Mouse (Mus musculus) cerebral cortex, adult 2 months (tissue): ENCODE results near the gene Cox10.

Experiments
- WGBS: fragments of 180-500 bp; shearing (Covaris S2); methylation state at CpG from one replicate; pipeline ENCODE4 v1.1.7; 2018; 5-methylcytosine and 5-hydroxymethylcytosine counted together

Cox10 gene

GRCm38 (mm10) chr11:64000200-64000794 lies 79.0 kb downstream of the Cox10 start:
- WGBS = 77% methylated on average over 5 of the region's 5 CpGs

- WGBS = 89% methylated on average over 6 of the region's 6 CpGs
Observed at GRCm38 (mm10) chr11:63999431-63999830, 79.8 kb downstream of the Cox10 start.

- 83% methylated on average over 8 of the region's 8 CpGs for WGBS
Observed at GRCm38 (mm10) chr11:63991958-63992357, 87.3 kb downstream of the Cox10 start.

GRCm38 (mm10) chr11:63990759-63991158 lies 88.5 kb downstream of the Cox10 start:
- WGBS = 97% methylated on average over 7 of the region's 7 CpGs

- WGBS = 94% methylated on average over 8 of the region's 8 CpGs
Observed at GRCm38 (mm10) chr11:63990311-63990710, 89.0 kb downstream of the Cox10 start.

- 77% methylated on average over 9 of the region's 9 CpGs for WGBS
Observed at GRCm38 (mm10) chr11:63988991-63989860, 90.0 kb downstream of the Cox10 start.

GRCm38 (mm10) chr11:63988031-63988665 lies 91.1 kb downstream of the Cox10 start:
- 89% methylated on average over 3 of the region's 3 CpGs for WGBS

GRCm38 (mm10) chr11:63986710-63987109 lies 92.6 kb downstream of the Cox10 start:
- 95% methylated on average over 4 of the region's 4 CpGs for WGBS

- 77% methylated on average over 6 of the region's 6 CpGs for WGBS
Observed at GRCm38 (mm10) chr11:63985481-63985880, 93.8 kb downstream of the Cox10 start.

- WGBS = 77% methylated on average over 6 of the region's 6 CpGs
Observed at GRCm38 (mm10) chr11:63984622-63985168, 94.6 kb downstream of the Cox10 start.

GRCm38 (mm10) chr11:63977741-63978140 lies 101.5 kb downstream of the Cox10 start:
- 84% methylated on average over 2 of the region's 2 CpGs for WGBS

- WGBS = 93% methylated on average over 2 of the region's 2 CpGs
Observed at GRCm38 (mm10) chr11:63976775-63977174, 102.5 kb downstream of the Cox10 start.

GRCm38 (mm10) chr11:63975260-63975899 lies 103.9 kb downstream of the Cox10 start:
- 81% methylated on average over 13 of the region's 13 CpGs for WGBS

- WGBS = 56% methylated on average over 2 of the region's 2 CpGs
Observed at GRCm38 (mm10) chr11:63973973-63974372, 105.3 kb downstream of the Cox10 start.

- WGBS = 96% methylated on average over 9 of the region's 9 CpGs
Observed at GRCm38 (mm10) chr11:63971462-63971861, 107.8 kb downstream of the Cox10 start.

GRCm38 (mm10) chr11:63970818-63971217 lies 108.5 kb downstream of the Cox10 start:
- WGBS = 97% methylated on average over 6 of the region's 6 CpGs

GRCm38 (mm10) chr11:63969205-63969910 lies 109.9 kb downstream of the Cox10 start:
- 64% methylated on average over 11 of the region's 11 CpGs for WGBS

GRCm38 (mm10) chr11:63968388-63969035 lies 110.8 kb downstream of the Cox10 start:
- 79% methylated on average over 3 of the region's 3 CpGs for WGBS

GRCm38 (mm10) chr11:63967641-63968387 lies 111.5 kb downstream of the Cox10 start:
- WGBS = 81% methylated on average over 9 of the region's 9 CpGs

- WGBS = 68% methylated on average over 5 of the region's 5 CpGs
Observed at GRCm38 (mm10) chr11:63965437-63965836, 113.8 kb downstream of the Cox10 start.
